Mouse (Mus musculus) cerebellum, postnatal 10 days (tissue): ENCODE results near the gene Baiap2l1.
A peak's percentile ranks its signal among the peaks of the same experiment; 100 is the strongest.
"Not testable (repeated sequence)": the region's sequence is repeated elsewhere in the genome, so short reads cannot be mapped to it uniquely, and the experiment has no call there.

Experiments used
- DNase-seq, 2 experiments: peaks; one replicate each; pipeline ENCODE4 v3.0.0; 2021; ENCODE audit warnings: mixed read lengths in 2 of 2

The Baiap2l1 gene

DNA sequence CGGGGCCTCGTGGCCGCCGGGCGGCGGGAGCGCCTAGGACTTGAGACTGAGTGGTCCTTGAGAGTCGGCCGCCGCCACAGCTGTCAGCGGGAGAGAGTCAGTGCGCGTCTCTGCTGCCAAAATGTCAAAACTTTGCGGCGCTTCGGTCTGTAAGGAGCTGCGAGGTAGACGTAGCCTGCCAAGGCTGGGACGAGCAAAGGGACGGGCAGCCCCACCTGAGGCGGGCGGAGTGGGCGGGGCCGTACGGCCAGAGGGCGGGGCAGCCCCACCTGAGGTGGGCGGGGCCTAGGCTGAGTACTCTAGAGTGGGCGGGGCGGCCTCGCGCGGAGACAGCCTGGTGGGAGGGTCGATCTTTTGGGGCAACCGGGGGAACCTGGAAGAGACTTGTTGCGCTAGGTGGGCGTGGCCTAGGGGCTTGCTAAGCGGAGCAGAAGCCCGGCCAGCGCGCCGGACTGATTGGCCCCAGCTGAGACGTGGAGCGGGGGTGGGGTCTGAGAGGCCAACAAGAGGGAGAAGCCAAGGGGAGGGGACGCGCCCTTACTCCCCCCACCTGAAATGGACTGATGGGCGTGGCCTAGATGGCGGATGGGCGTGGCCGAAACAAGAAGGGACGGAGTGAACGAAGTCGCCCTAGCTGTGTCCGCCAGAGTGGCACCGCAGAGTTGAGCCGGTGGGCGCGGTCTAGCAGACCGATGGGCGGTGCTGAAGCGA lies at the start of gene Baiap2l1:
TSS of gene Baiap2l1 (minus strand) at position 232 of the 711 bp plus-strand sequence.
- peak; percentile 73 to 79 for DNase-seq

DNA sequence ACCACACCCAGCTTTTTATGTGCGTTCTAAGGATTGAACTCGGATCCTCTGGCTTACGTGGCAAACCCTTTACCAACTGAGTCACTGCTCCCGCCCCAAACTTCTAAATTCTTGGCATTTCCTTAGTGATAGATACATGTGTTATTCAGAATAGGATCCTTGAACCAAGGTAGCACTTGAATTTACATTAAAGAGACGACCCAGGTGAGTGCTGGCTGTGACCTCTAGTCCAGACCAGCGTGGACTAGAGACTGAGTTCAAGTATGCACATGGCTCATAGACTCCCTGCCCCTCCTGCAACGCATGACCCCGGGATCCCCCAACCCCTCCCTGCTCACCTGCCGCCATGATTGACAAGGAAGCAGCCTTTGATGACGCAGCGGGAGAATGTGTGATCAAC lies 48.3 kb upstream of the Baiap2l1 start:
- DNase-seq, result no peak

DNA sequence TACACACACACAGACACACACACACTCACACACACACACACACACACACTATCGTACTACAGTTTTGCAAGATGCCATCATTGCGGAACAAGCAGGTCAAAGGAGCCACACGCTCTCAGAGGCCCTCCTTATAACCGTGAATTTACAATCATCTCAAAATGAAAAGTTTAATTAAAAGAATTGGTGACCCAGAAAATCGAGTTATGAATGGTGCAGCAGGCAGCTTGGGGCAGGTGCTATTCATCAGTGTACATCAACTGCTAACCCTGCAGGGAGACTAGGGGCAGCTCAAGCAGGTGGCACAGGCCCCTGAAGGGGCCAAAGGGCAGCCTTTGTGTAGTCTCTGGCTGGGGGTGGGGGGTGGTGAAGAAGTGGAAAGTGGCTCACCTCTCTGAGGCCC lies 42.9 kb upstream of the Baiap2l1 start:
- DNase-seq, result no peak

DNA sequence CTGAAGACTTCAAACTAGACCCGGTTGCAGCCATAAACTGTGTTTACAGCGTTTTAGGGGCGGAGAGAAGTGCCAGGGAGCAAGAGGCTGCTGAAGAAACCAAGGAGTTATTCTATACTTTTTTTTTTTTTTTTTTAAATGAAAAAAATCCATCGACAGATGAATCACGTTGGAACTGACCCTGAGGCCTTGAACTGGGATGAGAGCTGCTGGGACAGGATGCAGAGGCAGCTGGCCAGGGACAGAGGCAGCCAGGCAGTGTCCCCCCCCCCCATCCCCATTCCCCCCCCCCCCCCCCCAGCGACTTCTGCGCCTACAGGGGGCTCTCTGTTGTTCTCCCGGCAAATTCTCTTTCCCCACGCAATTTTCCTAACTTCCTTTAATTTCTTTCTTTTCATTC lies 39.7 kb upstream of the Baiap2l1 start:
- no peak for DNase-seq

DNA sequence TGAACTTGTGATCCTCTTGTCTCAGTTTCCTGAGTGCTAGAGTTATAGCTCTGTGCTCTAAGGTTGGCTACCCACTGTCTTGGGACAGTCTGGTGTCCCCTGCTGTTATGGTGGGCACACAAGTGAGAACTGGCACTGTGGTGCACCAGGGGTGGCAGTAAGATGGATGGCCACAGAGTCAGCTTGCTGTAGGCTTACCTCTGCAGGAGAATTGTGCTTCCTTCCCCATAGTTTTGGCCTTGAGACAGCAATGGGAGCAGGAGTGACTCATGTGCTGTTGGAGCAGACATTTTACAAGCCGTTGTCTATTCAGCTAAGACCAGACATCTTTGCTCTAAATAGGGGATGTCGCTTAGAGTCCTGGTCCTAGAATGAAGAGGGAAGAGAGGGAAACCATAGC lies 36.2 kb upstream of the Baiap2l1 start:
- no peak for DNase-seq

DNA sequence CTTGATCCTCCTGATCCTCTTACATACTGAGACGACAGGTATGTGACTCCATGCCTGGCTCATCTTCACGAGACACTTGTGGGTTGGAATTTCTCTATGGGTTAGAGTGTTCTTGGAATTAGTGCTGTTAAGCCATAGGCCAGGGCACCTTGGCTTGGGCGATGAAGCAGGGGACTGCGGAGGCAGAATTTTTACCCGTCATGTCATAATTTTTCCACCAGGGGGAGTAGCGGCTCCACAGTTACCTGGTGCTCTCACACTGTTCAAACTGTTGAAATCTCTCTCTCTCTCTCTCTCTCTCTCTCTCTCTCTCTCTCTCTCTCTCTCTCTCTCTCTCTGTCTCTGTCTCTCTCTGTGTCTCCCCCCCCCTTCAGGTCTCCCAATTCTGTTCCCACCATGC lies 29.9 kb upstream of the Baiap2l1 start:
- DNase-seq, result peak; percentile 84 to 90

DNA sequence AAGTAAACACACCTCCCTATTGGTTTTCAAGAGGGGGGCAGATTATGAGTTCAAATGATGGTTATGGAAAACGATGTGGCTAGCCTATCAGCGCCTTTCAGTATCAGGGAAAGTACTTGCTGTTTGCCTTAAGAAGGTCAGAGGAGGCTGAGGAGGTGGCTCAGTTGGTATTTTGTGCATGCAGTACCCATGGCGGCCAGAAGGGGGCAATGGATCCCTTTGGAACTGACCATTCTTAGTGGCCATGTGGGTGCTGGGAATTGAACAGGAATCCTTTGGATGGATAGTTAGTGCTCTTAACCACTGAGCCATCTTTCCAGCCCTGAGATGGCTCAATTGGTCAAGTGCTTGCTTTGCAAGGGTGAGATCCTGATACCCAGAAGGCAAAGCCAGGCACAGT lies 26.0 kb upstream of the Baiap2l1 start:
- no peak for DNase-seq

DNA sequence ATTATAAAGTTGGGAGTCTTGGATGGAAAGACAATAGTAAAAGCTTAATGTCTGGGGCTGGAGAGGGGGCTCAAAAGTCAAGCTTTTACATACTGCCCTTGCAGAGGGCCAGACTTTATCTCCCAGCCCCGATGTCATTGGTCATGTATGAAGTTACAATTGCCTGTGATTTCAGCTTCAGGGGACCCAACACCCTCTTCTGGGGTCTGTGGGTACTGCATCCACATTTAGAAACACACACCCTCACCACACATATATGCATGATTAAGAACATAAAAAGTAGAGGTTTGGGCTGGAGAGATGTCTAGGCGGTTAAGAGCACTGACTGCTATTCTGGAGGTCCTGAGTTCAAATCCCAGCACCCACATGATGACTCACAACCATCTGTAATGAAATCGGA lies 23.9 kb upstream of the Baiap2l1 start:
- DNase-seq, result peak; percentile 38 to 53

DNA sequence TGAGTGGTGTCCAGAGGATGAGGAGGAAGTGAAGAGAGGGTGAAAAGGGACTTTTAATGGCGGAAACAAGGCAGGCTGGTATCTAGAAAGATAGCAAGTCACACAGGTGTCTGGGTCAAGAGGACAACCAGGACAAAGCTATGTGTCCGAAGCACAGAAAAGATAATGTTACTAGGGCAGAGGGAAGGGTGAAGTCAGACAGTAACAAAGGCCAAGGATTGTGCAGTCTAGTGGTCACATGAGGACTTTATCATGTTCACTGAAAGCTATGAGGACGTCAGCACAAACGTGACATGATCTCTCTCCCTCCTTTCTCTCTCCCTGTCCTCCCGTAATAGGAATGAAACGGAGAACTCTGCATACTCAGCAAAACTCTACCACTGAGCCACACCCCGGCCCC lies 22.8 kb upstream of the Baiap2l1 start:
- no peak for DNase-seq

DNA sequence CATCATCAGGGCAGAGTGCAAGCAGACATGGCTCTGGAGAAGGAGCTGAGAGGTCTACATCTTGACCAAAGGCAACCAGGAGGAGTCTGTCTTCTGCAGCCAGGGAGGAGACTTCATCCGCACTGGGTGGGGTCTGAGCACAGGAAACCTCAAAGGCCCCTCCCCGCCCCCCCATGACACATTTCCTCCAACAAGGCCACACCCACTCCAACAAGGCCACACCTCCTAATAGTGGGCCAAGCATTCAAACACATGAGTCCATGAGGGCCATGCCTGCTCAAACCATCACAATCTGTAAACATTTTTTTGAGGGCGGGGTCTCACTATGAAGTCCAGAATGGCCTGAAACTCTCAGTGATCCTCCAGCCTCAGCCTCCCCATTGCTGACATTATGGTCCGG lies 21.5 kb upstream of the Baiap2l1 start:
- no peak for DNase-seq

DNA sequence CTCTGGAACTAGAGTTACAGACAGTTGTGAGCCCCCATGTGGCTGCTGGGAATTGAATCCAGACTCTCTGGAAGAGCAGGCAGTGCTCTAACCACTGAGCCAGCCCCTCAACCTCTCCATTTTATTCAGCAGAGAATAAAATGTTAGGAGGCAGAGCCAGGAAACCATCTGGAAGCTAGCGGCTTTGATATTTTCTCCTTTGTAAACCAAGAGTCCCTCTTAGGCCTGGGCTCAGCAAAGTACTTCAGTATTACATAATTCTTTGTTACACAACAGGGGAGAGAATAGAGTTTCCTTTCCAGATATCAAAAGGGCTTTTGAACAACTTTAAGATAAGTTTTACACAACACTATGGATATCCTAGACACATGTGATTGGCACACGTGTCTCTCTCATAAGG lies 15.0 kb upstream of the Baiap2l1 start:
- no peak for DNase-seq

DNA sequence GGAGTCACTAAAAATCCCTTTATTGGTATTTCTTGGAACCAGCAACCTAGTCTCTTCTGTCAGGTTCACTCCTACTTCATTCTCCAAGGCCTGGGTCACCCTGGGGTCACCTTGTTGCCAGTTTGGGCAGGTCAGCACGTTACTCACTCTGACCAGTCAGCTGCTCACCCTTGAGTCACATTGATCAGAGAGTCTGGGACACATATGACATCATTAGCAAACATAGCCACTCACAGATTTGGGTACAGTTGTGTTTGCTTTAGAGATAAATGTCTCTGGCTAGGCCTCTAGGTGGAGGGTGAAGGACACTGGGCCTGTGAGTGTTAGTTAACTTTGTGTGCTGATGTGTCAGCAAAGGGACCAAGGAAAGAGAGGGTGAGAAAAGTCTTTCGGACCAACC lies 14.3 kb upstream of the Baiap2l1 start:
- DNase-seq, result no peak

DNA sequence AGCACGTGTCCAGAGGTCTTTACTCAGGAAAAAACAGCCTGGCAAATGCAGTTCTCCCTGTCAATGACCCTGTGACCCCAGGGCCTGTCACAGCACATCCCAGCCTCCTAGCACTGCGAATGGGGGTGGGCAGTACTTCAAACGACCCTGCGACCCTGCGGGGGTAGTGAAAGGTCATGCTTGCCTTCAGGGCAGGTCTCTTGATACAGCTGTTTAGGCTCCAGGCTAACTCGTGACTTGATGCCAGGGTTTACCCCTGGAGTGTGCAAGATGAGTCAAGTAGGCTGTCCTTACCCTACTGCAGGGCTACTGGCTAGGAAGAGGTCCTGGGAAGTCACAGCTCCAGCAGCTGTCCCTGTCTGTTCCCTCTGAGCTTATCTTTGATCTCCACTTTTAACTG lies 13.1 kb upstream of the Baiap2l1 start:
- no peak for DNase-seq

DNA sequence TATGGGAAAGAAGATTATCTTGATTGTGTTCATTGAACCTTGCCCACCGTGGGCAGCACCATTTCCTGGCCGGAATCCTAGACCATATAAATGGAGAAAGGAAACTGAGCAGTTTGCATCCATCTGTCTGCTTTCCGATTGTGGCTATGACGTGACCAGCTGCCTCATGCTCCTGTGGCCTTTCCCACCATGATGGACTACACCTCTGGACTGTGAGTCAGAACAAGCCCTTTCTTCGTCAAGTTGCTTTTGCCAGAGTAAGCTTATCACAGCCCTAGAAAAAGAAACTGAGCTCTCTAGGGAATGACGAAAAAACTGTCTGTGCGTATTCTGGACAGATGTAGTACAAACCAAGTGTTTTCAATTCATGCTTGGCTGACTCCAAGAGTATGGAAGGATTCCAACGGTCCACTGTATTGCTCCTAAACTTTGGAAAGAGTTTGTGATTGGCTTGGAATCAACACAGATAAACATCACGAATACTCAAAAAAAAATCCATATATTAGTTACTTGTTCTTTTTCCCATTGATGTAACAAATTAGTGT lies 10.8 kb upstream of the Baiap2l1 start:
- DNase-seq, result no peak

DNA sequence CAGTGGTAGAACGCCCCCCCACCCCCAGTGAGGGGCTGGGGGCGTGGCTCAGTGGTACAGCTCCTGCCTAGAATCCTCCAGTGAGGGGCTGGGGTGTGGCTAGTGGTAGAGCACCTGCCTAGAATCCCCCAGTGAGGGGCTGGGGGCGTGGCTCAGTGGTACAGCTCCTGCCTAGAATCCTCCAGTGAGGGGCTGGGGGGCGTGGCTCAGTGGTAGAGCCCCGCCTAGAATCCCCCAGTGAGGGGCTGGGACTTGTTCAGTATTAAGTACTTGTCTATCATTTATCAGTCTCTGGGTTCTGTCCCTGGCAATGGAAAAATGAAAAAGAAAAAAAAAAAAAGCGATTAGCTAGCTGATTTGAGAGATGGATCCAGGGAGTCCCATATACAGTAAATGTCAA lies 8.6 kb upstream of the Baiap2l1 start:
- not testable (repeated sequence) for DNase-seq

DNA sequence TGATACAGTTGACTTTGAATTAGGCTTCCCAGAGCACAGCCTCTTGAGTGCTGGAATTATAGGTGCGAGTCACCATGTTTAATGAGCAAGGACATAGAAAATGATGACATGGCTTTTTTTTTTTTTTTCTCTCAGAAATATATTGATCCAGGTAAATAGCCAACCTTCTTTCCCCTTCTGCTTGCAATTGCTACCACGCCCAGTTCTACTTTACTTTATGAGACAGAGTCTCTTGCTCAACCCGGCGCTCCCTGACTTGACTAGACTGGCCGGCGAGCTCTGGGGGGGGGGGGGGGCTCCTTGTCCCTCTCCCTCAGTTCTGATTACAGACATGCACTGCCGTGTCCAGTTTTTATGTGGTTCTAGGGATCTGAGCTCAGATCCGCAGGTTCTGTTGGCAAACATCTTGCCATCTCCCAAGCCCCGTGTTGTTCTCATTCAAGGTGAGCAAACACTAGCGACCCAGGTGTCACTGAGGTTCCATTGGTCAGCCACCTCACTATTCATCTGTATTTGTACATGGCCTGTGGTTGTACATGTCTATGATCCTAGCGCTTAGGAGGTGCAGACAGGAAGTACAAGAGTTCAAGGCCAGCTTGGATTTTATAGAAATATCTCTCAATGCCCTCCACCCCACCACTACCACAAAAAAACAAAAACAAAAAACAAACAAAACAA lies 6.9 kb upstream of the Baiap2l1 start:
- DNase-seq, result no peak

DNA sequence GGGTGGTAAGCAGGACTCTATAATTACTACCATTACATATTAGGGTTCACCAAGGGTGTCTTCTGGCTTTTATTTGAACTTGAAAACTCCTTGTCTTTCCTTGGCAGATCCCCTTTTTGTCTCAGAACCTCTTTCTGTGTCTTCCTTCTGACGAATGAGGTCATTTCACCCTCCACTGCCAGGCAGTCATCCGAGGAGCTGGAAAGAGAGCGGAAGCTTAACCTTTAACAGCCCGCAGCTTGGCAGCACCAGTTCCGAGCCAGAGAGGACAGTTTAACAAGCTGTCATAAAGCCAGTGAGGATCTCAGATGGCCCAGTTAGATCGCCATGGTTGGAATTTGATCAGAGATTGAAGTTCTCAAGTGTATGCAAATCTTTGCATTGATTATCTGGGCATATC lies 2.4 kb upstream of the Baiap2l1 start:
- peak; percentile 56 to 63 for DNase-seq

DNA sequence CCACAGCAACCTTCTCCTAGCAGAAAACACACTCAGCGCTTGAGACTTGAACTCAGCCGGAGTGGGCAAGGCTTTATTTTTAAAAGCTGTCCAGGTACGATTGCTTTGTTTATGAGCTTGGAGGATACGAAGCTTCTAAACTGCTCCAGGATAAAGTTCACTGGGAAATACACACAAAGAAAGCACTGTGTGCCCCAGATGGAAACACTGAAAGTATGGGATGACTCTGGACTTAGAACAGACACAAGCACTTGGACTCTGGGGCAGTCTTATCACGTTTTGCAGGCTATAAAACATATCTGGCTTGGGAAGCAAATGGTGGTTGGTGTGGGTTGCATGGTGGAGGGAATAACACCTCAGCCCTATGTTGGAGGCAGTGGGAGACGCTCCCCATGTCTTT lies 2.0 kb upstream of the Baiap2l1 start:
- DNase-seq, result no peak

DNA sequence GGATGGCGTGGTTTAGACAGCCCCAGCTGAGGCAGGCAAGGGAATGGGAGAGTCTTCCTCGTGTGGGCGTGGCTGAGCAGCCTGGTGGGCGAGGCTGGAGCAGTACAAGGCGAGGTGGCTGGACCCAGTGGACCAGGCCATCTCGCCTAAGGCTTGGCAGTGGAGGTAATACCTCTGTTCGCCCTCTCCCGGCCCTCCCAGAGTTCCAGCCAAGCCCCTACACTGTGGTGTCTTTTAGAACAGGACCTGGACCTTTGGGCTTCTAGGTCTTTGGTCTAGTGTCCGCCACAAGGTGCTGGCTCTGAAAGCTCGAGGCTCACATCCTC lies 643 bp upstream of the Baiap2l1 start:
- DNase-seq, result no peak

DNA sequence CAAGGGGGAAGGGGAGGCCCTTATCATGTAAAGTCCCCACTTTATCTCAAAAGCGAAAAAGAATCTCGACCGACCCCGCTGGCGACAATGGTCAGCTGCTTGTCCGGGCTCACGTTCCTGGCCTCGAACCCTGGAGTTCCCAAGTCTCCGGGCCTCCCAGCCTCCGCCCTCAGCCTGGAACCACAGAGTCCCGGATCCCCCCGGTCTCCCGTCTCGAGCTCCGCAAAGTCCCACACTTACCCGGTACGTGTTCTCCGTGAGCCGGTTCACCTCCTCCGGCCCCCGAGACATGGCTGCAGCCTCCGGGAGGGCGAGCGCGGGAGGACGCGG lies 396 bp downstream of the Baiap2l1 start:
- peak in 1 of 2 experiments; percentile 47 for DNase-seq

DNA sequence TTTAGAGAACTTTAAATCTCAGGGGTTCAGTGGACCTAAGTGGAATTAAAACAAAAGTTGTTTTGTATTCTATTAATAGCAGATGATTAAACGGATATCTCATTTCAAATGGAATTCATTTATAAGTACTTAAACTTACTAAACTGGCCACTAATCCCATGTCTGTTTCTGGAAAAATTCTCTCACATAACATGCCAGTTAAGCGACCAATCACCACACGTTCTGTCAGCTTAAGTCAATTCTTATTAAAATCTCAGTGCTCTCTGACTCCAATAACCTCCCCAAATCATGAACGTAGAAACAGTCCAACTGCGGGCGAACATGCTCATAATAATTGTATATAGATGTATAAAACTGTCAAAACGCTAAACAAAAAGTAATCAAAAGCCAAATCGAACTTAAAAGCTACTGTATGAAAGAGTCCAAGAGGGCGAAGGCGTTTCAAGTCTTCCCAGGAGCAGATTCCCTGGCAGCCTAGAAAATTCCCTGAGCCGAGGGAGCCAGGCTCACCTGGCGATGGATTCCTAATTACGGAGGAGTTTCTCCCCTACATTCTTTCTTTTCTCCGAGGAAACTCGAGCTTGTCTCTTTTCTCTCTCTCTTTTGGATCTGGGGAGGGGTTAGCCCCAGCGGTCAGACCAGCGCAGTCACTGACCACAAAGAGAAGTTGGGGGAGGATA lies 996 bp downstream of the Baiap2l1 start:
- peak in 1 of 2 experiments; percentile 6 for DNase-seq

DNA sequence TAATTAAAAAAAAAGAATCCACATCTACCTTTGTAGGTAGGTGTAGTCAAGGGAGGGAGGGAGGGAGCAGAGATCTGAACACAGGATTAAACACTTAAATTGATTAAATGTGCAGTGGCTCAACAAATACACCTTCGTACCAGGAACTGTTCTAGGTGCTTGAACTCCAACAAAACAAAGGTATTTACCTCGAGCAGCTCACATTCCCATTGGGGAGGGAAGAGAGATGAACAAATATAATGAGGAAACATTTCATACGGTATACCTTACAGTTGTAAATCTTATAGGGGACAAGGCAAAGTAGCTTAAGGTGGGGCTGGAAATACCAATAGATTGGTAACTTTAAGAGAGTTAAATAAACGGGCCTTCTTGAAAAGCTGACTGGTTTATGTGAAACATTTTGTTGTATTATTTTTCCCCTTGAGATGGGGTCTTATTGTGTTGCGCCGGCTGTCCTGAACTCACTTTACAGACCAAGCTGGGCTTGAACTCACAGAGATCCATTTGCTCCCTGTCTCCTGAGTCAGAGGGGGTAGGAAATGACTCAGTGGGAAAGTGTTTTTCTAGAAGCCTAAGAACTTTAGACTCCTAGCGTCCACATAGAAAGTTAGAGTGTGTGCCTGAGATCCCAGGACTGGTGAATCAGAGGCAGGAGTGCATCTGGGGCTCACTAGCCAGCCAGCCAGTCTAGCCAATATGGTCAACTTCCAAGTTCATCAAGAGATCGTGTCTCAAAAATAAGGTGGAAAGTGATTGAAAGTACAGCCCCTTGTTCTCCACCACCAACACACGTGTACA lies 5.5 kb downstream of the Baiap2l1 start:
- DNase-seq, result no peak

DNA sequence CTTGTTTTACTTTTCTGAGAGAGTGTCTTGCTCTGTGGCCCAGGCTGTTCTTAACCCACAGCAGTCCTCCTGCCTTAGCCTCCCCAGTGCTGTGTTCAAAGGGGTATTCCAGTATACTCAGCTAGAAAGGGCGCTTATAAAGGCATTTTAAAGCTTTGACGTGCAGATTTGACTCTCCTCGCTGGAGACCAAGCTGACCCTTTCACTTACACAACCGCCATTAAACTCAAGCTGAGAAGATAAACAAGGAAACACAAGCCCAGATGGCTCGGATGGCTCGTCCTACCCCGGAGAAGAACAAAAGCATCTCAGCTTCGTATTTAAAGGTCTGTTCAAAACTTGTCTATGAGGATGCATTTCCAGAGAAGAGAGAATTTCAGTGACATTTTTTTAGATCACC lies 6.7 kb downstream of the Baiap2l1 start:
- no peak for DNase-seq
